Mouse (Mus musculus): ENCODE data around the gene Cdc42bpg. TPM values are rescaled to one million over a fixed set of nuclear protein-coding genes. Genes with fewer than 3 reads are reported as not detected.

Gene Cdc42bpg
- polyA plus RNA-seq, 1 experiment from 2014 or later, result 2.2 TPM

DNA sequence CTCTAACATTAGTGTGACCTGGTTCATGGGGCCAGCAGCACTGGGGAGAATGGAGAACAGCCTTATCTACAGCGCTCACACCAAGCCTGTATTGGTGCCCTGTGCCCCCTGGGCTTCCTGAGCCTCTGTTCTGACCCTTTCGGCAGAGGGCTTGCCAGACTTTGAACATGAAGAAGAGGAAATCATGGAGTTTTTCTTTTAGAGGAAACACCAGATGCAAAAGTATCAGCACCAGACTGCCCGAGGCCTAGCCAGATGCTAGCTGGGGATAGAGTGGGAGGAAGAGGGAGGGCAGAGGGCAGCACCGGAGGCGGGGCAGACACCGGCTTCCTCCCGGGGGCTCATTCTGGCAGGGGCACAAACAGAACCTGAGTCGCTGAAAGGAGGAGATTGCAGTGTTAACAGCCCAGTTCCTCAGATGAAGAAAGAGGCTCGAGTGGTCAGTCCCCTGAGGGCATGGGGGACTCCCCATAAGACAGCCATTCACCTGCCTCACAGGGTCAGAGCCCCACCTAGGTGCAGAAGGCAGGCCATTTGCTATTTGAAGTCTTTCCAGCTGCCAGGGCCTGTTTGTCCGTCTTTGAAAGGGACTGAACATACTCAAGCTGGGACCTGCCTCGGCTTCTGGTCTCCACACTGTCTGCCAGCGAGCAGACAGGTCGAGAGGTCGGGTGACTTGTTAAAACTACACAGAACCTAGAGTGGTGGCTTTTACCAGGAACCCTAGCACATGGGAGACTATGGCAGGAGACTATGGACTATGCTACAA, 43.1 kb downstream of the Cdc42bpg start:
- Histone ChIP-seq H3K9me3 (ENCODE audit: control insufficient read depth, low read depth, low read length) (no peaks in the 10 kb centered on the region), H3K4me3 (ENCODE audit: low read depth, low read length) (no peak overlapping the region), H3K4me1 (ENCODE audit: control insufficient read depth, insufficient read depth, low read length) (0 out of 2 replicates have a peak, but pooled peaks cover 7% of the 10 kb centered on the region), H3K27me3 (ENCODE audit: control insufficient read depth, insufficient read depth, low read length) (no peaks in the 10 kb centered on the region), H3K4me2 (replicated peaks; ENCODE audit: low read depth, low read length) (no peak overlapping the region; the same call in 1 of the 2 replicates), H3K27ac (ENCODE audit: low read length) (peak overlapping the region; percentile 36; the same call in 1 of the 2 replicates), H3K36me3 (ENCODE audit: control insufficient read depth, insufficient read depth, low read length) (peaks cover 22% of the 10 kb centered on the region), H3K9ac (replicated peaks; ENCODE audit: low read depth, low read length) (no peak overlapping the region)
- WGBS, result 31% methylated on average over 14 of the region's 14 CpGs
- peak; percentile 24; the same call in 1 of the 2 replicates for ATAC-seq (ENCODE audit: insufficient number of reproducible peaks, insufficient read depth, low FRiP score, low read depth)

- ATAC-seq (ENCODE audit: insufficient number of reproducible peaks, insufficient read depth, low FRiP score, low read depth), result no peak
- Histone ChIP-seq H3K4me1 (ENCODE audit: control insufficient read depth, insufficient read depth, low read length) (0 out of 2 replicates have a peak, but pooled peaks cover 7% of the 10 kb centered on the region), H3K9me3 (ENCODE audit: control insufficient read depth, low read depth, low read length) (no peaks in the 10 kb centered on the region), H3K4me2 (replicated peaks; ENCODE audit: low read depth, low read length) (no peak overlapping the region), H3K9ac (replicated peaks; ENCODE audit: low read depth, low read length) (no peak overlapping the region), H3K27ac (ENCODE audit: low read length) (no peak overlapping the region), H3K36me3 (ENCODE audit: control insufficient read depth, insufficient read depth, low read length) (peaks cover 9% of the 10 kb centered on the region), H3K4me3 (ENCODE audit: low read depth, low read length) (no peak overlapping the region), H3K27me3 (ENCODE audit: control insufficient read depth, insufficient read depth, low read length) (no peaks in the 10 kb centered on the region)
- 68% methylated on average over 14 of the region's 14 CpGs for WGBS
These were observed 45.3 kb downstream of the Cdc42bpg start for GRCm38 (mm10) chr19:6351431-6352106.

DNA sequence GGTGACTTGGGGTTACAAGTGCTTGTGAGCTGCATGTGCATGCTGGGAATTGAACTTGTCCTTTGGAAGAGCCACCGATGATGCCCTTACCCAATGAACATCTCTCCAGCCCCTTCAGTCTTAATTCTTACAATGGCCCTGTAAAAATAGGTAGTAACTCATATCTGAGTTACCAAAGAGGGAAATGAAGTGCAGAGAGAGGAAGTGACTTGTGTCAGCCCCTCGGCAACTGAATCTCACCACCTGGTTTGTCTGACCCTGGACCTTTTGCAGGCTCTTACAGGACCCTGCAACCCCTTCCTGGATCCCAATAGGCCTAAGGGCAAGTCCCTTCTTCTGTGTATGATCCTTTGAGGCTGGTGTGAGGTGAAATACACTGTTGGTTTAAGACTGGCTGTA, 45.9 kb downstream of the Cdc42bpg start:
- H3K27ac ChIP-seq (ENCODE audit: low read length), result no peak overlapping the region
- H3K9me3 ChIP-seq (ENCODE audit: control insufficient read depth, low read depth, low read length), result no peaks in the 10 kb centered on the region
- 83% methylated on average over 2 of the region's 2 CpGs for WGBS
- H3K4me1 ChIP-seq (ENCODE audit: control insufficient read depth, insufficient read depth, low read length), result 0 out of 2 replicates have a peak, but pooled peaks cover 7% of the 10 kb centered on the region
- no peak for ATAC-seq (ENCODE audit: insufficient number of reproducible peaks, insufficient read depth, low FRiP score, low read depth)
- no peak overlapping the region for H3K4me3 ChIP-seq (ENCODE audit: low read depth, low read length)
- no peaks in the 10 kb centered on the region for H3K27me3 ChIP-seq (ENCODE audit: control insufficient read depth, insufficient read depth, low read length)
- peaks cover 6% of the 10 kb centered on the region; the same call in 1 of the 2 replicates for H3K36me3 ChIP-seq (ENCODE audit: control insufficient read depth, insufficient read depth, low read length)
- no peak overlapping the region for H3K9ac ChIP-seq (replicated peaks; ENCODE audit: low read depth, low read length)
- H3K4me2 ChIP-seq (replicated peaks; ENCODE audit: low read depth, low read length), result no peak overlapping the region

- ATAC-seq (ENCODE audit: insufficient number of reproducible peaks, insufficient read depth, low FRiP score, low read depth), result no peak
- Histone ChIP-seq H3K4me2 (replicated peaks; ENCODE audit: low read depth, low read length) (no peak overlapping the region), H3K9ac (replicated peaks; ENCODE audit: low read depth, low read length) (no peak overlapping the region), H3K9me3 (ENCODE audit: control insufficient read depth, low read depth, low read length) (no peaks in the 10 kb centered on the region), H3K27ac (ENCODE audit: low read length) (no peak overlapping the region), H3K4me1 (ENCODE audit: control insufficient read depth, insufficient read depth, low read length) (0 out of 2 replicates have a peak, but pooled peaks cover 4% of the 10 kb centered on the region), H3K4me3 (ENCODE audit: low read depth, low read length) (no peak overlapping the region), H3K27me3 (ENCODE audit: control insufficient read depth, insufficient read depth, low read length) (no peaks in the 10 kb centered on the region), H3K36me3 (ENCODE audit: control insufficient read depth, insufficient read depth, low read length) (peaks cover 4% of the 10 kb centered on the region; the same call in 1 of the 2 replicates)
- 83% methylated on average over 7 of the region's 7 CpGs for WGBS
These were observed 47.8 kb downstream of the Cdc42bpg start for GRCm38 (mm10) chr19:6354030-6354429.

DNA sequence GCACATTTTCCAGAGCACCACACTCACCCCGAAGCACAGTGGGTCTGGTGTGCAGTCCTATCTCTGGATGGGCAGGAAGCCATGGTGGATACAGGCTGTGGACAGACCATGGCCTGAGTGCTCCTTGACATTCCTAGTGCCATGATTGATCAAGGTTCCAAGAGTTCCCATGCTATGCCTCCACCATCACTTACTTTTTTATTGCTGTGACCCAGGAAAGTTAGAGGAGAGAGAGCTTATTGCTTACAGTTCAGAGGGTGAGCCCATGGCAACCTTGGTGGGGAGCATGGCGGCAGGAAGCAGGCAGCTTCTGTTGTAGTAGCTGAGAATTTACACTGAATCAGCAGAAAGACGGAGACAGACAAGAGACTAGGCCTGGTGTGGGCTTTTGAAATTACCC, 55.0 kb downstream of the Cdc42bpg start:
- H3K27ac ChIP-seq (ENCODE audit: low read length), result no peak overlapping the region
- no peak overlapping the region for H3K4me2 ChIP-seq (replicated peaks; ENCODE audit: low read depth, low read length)
- no peaks in the 10 kb centered on the region for H3K9me3 ChIP-seq (ENCODE audit: control insufficient read depth, low read depth, low read length)
- H3K4me1 ChIP-seq (ENCODE audit: control insufficient read depth, insufficient read depth, low read length), result peaks cover 15% of the 10 kb centered on the region; the same call in 1 of the 2 replicates
- peaks cover 14% of the 10 kb centered on the region for H3K36me3 ChIP-seq (ENCODE audit: control insufficient read depth, insufficient read depth, low read length)
- no peak overlapping the region for H3K4me3 ChIP-seq (ENCODE audit: low read depth, low read length)
- no peak for ATAC-seq (ENCODE audit: insufficient number of reproducible peaks, insufficient read depth, low FRiP score, low read depth)
- 93% methylated on average over 3 of the region's 3 CpGs for WGBS
- H3K9ac ChIP-seq (replicated peaks; ENCODE audit: low read depth, low read length), result no peak overlapping the region
- H3K27me3 ChIP-seq (ENCODE audit: control insufficient read depth, insufficient read depth, low read length), result no peaks in the 10 kb centered on the region

DNA sequence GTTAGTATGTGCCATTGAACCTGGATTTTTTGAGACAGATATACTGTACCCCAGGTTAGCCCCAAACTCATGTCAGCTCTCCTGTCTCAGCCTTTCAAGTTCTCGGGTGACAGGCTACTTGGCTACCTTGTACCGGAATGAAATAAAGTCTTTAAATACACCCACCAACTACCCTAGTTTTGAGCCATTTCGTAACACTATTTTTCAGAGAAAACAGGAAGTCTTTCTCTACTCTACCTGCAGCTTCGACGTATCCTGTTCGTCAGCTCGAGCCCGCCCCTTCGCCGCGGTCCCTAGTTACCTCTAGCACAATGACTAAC, 56.8 kb downstream of the Cdc42bpg start:
- H3K4me2 ChIP-seq (replicated peaks; ENCODE audit: low read depth, low read length), result peak overlapping the region; percentile 48
- H3K9me3 ChIP-seq (ENCODE audit: control insufficient read depth, low read depth, low read length), result no peaks in the 10 kb centered on the region
- 0 out of 2 replicates have a peak overlapping the region, but pooled peaks have one; percentile 56 for H3K27ac ChIP-seq (ENCODE audit: low read length)
- 1% methylated on average over 11 of the region's 11 CpGs for WGBS
- ATAC-seq (ENCODE audit: insufficient number of reproducible peaks, insufficient read depth, low FRiP score, low read depth), result no peak
- no peaks in the 10 kb centered on the region for H3K27me3 ChIP-seq (ENCODE audit: control insufficient read depth, insufficient read depth, low read length)
- peaks cover 32% of the 10 kb centered on the region for H3K36me3 ChIP-seq (ENCODE audit: control insufficient read depth, insufficient read depth, low read length)
- H3K4me3 ChIP-seq (ENCODE audit: low read depth, low read length), result peak overlapping the region; percentile 84
- H3K4me1 ChIP-seq (ENCODE audit: control insufficient read depth, insufficient read depth, low read length), result peaks cover 19% of the 10 kb centered on the region
- no peak overlapping the region for H3K9ac ChIP-seq (replicated peaks; ENCODE audit: low read depth, low read length)

- Histone ChIP-seq H3K4me2 (replicated peaks; ENCODE audit: low read depth, low read length) (peak within 1 kb of the TSS; percentile 88), H3K27ac (ENCODE audit: low read length) (peak within 1 kb of the TSS; percentile 99), H3K9me3 (ENCODE audit: control insufficient read depth, low read depth, low read length) (no peaks in the 10 kb centered on the region), H3K9ac (replicated peaks; ENCODE audit: low read depth, low read length) (peak within 1 kb of the TSS; percentile 96), H3K4me1 (ENCODE audit: control insufficient read depth, insufficient read depth, low read length) (peaks cover 19% of the 10 kb centered on the region), H3K36me3 (ENCODE audit: control insufficient read depth, insufficient read depth, low read length) (peaks cover 37% of the 10 kb centered on the region), H3K4me3 (ENCODE audit: low read depth, low read length) (peak within 1 kb of the TSS; percentile 84), H3K27me3 (ENCODE audit: control insufficient read depth, insufficient read depth, low read length) (no peaks in the 10 kb centered on the region)
- WGBS, result under 1% methylated on average over 84 of the region's 85 CpGs
- ATAC-seq (ENCODE audit: insufficient number of reproducible peaks, insufficient read depth, low FRiP score, low read depth), result peak; percentile 98
These were observed 57.4 kb downstream of the Cdc42bpg start, which contains the start of gene Sf1 for GRCm38 (mm10) chr19:6363411-6364240. TSS of gene Sf1 (plus strand) at chr19:6363690.

DNA sequence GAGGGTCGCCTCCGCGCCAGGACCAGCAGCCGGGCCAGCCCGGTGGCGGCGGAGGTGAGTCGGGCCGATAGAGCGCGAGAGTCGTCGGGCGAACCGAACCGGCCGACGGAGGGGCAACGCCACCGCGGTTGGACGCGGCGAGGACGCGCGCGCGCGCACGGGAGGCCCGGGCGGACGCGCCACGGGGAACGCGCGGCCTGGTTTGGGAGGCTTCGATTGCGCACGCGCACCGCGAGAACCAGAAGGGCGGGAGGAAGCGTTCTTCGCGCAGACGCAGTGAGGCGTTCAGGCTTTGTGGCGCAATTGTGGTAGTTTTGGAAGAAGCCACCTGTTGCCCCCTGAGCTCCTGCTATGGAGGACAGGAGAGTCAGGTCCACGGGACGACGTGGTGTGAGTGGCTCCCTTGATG, 58.1 kb downstream of the Cdc42bpg start:
- H3K4me2 ChIP-seq (replicated peaks; ENCODE audit: low read depth, low read length), result peak overlapping the region; percentile 88
- H3K9me3 ChIP-seq (ENCODE audit: control insufficient read depth, low read depth, low read length), result no peaks in the 10 kb centered on the region
- no peaks in the 10 kb centered on the region for H3K27me3 ChIP-seq (ENCODE audit: control insufficient read depth, insufficient read depth, low read length)
- H3K36me3 ChIP-seq (ENCODE audit: control insufficient read depth, insufficient read depth, low read length), result peaks cover 42% of the 10 kb centered on the region
- peak overlapping the region; percentile 84 for H3K4me3 ChIP-seq (ENCODE audit: low read depth, low read length)
- 0% methylated on average over 55 of the region's 55 CpGs for WGBS
- no peak for ATAC-seq (ENCODE audit: insufficient number of reproducible peaks, insufficient read depth, low FRiP score, low read depth)
- peak overlapping the region; percentile 96 for H3K9ac ChIP-seq (replicated peaks; ENCODE audit: low read depth, low read length)
- H3K27ac ChIP-seq (ENCODE audit: low read length), result peak overlapping the region; percentile 99
- H3K4me1 ChIP-seq (ENCODE audit: control insufficient read depth, insufficient read depth, low read length), result peaks cover 19% of the 10 kb centered on the region

Measured in stomach, embryonic 14.5 days (tissue).